Mouse (Mus musculus): ENCODE measurements around the gene Dock3. TPM values are rescaled to one million over a fixed set of nuclear protein-coding genes. Genes with fewer than 3 reads are reported as not detected.

Dock3 gene
- total RNA-seq, 1 experiment from 2014 or later = not detected

- no peak for ATAC-seq (replicated peaks; ENCODE audit: insufficient number of reproducible peaks, low FRiP score, low TSS enrichment, poor library complexity, severe bottlenecking)
Measured at GRCm38 (mm10) chr9:106876666-106877065, 355.0 kb downstream of the Dock3 start.

DNA sequence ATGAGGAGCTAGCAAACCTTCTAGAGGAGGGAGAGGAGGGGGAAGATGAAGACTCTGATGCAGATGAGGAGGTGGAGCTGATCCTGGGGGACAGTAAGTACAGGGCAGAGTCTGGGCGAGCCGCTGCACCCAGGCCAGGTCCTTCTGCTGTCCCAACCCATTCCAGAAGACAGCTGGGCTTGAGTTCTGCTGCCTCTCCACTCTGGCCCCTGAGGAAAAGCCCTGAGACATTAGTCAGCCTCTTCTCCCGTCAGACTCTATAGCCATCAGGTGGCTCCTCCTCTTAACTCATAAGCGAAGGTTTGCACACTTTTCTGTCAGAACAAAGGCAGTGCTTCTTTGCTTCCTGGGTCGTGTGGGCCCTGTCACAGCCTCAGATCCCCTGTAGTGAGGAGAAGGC, 357.5 kb downstream of the Dock3 start:
- no peak for ATAC-seq (replicated peaks; ENCODE audit: insufficient number of reproducible peaks, low FRiP score, low TSS enrichment, poor library complexity, severe bottlenecking)

GRCm38 (mm10) chr9:106858036-106858435, 373.7 kb downstream of the Dock3 start:
- ATAC-seq (replicated peaks; ENCODE audit: insufficient number of reproducible peaks, low FRiP score, low TSS enrichment, poor library complexity, severe bottlenecking) = no peak

DNA sequence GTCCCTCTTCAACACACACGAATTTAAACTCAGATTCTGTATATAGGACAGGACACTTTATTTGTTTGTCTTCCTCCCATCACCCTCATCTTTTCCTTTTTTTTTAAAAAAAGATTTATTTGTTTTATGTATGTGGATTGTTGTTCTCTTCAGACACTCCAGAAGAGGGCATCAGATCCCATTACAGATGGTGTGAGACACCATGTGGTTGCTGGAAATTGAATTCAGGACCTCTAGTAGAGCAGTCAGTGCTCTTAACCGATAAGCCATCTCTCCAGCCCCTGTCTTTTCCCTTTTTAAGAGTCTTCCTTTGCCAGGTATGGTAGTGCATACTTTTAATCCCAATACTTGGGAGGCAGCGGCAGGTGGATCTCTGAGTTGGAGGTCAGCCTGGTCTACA, 375.0 kb downstream of the Dock3 start:
- no peak for ATAC-seq (replicated peaks; ENCODE audit: insufficient number of reproducible peaks, low FRiP score, low TSS enrichment, poor library complexity, severe bottlenecking)

Other genes with a start within 250 kb of the Dock3 start
- gene Mapkapk3, start 58.0 kb upstream of the Dock3 start, total RNA-seq (2017) = 69.0 to 81.2 TPM (median 74.8 TPM) in 3 replicates
- 2.0 to 4.4 TPM (median 3.0 TPM) in 3 replicates for gene Cish, start 64.1 kb upstream of the Dock3 start, total RNA-seq (2017)
- gene Hemk1, start 106.4 kb upstream of the Dock3 start, total RNA-seq (2017) = 4.7 to 6.5 TPM (median 5.1 TPM) in 3 replicates
- gene 6430571L13Rik, start 108.7 kb upstream of the Dock3 start, total RNA-seq (2017) = not detected in 3 replicates
- gene Cacna2d2, start 167.7 kb upstream of the Dock3 start, total RNA-seq (2017) = not detected in 3 replicates

Data from monocyte, adult 5-6 weeks (primary cell).